Mouse (Mus musculus): Measurements from ENCODE around the gene Cab39l.

Gene Cab39l

DNA sequence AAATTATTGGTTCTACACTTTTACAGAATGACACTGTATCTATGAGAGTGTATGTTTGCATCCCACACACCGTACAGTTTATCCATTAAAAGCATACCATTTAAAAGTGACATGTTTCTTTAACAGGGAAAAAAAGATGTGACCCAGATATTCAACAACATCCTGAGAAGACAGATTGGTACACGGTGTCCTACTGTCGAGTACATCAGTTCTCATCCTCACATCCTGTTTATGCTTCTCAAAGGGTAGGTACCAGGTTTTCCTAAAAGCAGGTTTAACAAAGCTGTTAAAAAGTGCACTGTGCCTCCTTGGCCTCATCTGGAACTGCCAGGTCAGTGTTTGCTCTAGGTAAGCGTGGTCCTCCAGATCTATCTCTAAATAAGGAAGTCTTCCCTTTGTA is 65.4 kb downstream of the Cab39l start:
- DNase-seq = no peak

DNA sequence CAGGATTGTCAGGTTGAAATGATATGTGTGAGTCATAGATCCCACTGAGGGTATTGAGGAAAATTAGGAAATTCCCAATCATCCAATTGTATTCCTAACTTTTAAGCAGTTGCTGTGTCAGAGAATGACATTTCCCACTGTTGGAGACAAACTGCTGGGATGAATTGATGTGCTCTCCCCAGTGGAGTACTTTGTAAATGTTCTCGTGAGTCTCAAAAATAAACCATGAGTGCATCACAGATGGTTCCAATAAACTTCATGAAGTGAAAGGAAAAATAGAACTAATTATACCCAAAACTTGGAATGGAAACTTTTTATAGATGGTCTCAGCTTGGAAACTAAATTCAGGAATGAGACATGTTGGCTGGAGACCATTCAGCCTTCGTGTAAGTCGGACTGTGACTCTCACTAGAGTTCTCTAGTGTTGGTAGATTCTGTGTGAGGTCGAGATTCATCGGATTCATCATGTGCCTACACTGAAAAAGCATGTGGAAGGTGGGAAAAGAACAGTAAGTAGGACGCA is 73.2 kb downstream of the Cab39l start:
- DNase-seq = no peak

DNA sequence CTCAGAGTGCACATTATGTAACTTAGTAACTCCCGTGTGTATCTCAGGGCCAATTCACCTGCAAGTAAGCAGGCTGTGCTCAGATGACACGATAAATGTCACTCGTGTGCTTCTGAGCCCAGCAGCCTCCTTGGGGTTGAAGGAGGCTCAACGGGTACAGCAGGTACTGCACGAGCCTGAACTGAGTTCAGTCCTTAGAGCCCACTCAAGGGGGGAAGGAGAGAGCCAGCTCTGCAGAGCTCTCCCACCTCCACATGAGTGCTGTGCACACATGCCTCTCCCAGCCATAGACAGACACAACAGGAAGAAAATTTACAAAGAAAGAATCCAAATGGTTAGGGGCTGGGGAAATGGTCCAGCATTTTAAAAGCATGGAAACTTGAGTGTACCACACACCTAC is 85.1 kb downstream of the Cab39l start:
- DNase-seq = no peak

DNA sequence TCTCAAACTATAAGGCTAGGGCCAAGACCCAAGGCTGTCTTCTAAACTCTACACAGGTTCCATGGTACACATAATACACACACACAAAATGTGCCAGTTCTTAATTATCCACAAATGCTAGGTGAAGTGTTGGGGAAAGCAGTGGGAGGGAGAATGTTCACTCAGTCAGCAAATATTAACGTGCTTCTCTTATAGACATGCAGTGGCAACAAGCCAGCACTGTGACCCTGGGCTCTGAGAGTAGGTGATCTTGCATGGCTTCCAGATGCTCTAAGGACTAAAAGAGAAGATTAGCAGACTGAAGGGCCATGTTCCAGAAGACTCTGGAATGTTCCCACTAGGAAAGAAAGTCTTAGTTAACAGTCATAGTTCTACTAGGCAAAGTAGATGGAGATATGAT is 90.0 kb downstream of the Cab39l start:
- DNase-seq = no peak

DNA sequence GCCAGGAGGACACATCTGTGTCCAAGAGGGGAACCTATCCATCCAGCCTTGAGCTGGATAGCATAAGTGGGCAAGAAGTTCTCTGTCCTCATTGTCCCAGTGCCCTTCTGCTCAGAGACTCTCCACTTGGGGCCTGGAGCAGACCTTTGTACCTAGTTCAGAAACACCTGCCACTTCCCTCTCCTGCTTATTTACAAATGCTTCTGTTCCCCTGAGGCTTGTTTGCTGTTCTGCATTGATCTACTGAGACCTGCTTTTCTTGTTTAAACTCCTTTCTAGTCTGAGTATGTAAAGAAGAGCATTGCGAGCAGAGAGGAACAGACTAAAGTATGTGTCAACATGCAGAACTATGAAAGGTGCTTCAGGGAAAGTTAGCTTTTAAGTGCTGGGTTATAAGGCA is 92.2 kb downstream of the Cab39l start:
- no peak for DNase-seq

DNA sequence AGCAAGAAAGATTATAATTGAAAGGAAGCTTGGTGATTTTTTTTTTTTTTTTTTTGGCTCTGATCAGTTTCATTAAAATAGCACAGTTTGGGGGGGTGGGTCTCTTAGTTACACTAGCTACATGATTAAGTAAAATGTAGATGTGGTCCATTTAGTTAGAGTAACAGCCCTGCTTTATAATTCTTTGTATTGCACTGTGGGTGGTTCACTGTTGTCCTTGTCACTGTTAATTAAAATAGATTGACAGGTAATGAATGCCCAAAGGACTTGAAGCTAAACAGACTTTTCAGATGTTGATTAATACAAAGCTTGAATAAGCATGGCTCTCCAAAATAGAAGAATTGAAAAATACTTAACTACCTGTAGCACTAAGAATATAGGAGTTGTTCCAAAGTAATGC is 93.1 kb downstream of the Cab39l start:
- no peak for DNase-seq

DNA sequence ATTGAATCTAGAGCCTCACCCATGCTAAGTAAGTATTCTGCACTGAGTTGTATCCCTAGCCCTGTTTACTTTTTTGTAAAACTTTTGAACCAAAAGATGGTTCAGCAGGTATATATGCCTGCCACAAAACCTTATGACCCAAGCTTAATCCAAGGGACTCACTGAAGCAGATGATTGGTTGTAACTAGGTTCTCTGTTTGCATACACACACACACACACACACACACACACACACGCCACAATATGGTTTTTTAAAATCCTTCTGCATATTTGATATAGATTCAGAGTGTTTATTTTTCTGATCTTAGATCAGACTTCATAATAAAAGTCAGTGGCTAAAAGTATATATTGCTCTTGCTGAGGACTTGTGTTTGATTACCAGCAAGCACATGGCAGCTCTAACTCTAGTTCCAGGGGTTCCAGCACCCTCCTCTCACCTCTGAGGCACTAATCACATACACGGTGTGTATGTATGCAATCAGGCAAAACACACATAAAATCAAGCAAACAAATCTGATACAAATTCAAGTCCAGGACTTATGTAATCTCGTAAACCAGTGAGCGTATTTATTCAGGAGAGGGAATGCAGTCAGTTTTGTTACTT is 97.2 kb downstream of the Cab39l start:
- DNase-seq = no peak

DNA sequence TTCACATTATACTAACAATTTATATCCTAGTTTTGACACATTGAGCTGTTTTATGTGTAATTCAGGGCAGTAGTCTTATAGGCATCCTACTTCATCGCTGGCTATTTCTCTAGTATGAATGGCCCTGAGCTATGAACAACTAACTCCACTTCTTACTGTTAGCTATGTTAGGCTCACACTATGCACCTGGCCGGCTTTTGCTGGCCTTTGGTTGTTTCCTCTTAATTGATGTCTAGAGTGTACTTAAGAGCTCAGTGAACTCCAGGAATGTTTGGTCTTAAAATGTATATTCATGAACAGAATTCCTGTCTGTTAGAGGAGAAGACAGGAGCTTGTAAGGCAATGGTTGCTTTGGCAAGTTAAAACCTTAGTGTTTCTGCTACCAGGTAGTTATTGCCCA is 99.5 kb downstream of the Cab39l start:
- no peak for DNase-seq

DNA sequence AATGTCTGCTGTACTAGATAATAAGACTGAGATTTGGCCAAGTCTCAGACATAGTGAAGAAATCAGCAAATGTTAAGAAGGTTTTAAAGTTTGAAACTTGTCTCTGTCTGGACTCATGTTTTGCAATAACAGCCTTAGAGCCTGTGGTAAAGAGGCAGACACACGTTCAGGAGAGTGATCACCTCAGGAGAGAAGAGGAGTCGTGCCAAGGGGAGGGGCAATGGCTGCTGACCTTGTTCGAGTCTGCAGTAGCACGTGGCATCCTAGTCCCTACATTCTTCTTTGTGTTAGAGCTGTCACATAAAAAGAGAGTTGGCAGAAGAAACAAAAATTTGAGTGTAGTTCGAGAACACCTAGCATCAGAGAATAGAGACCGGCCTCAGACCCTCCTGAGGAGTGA is 100.0 kb downstream of the Cab39l start:
- DNase-seq = no peak

DNA sequence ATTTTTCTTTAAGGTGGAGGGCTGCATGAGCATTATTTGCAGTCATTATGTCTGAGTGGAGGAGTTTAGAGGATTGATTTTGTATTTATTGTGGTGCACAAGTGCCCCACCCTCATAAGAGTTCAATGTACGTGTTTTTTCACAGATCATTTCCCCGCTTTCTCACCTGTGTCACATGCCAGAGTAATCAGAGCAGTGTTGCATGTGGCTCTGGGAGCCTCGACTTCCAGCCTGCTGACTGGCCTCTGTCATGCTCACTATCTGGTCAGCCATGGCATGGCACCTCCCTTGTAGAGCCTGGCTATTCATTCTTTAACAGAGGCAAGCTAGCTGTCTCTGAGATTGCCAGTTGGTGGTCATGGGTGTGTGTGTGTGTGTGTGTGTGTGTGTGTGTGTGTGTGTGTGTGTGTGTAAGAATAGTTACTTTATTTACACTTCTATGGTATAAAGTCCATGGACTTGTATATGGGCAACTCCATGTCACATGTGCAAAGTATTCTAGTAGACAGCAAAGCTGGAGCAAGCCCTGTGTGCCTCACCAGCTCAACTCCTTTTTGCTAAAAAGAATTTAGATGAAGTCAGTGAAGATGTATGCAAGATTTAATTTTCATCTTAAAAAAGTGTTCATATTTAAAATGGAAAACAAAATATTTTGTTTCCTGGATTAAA is 102.5 kb downstream of the Cab39l start:
- DNase-seq = no peak

DNA sequence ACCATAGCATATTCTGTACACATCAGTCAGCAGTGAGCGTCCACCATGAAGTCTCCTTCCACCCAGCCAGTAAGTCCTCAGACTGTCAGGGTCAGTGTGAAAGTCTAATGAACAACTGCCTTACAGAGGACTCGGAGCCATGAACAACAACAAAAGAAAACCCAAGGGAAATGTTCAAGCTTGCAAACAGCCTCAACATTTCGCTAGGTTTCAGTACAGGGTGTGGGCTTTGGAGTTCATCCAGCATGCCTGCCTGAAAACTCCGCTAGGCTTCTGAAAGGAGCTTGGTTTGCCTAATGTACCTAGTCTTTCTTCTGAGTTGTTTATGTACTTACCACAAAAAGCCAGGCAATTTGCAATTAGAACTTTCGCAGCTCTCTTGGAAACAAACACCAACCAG is 103.2 kb downstream of the Cab39l start:
- no peak for DNase-seq

DNA sequence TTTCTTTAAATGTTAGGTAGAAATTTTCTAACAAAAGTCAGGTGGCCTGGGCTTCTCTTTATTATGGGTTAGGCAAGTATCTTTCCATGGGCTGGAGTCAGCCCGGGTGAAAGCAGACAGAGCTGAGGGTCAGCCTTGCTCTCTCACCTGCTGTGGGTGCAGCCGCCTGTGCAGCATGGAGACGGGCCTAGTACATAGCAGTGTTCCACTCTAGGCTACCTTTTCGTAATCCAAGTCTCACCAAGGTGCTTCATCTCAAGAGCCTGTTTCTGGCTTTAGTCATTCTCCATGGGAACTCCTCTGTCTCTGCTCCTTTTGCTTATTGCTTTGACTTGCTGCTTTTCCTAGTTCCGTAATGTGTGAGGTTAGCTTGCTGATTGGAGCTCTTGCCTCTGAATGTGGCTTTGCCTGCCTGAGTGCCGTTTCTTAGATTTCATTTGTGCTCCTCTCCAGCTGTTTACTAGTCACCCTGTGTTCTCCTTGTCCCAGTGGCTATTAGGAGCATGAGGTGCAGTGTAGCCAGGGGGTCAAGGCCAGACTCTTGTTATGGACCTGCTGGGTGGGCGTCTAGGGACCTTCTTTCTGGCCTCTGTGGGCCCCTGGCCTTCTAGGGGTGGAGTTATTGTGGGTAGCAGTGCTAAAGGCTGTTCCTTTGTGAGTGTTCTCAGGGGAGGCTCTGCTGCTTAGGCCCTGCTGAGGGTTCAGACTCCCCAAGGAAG is 105.5 kb downstream of the Cab39l start:
- no peak for DNase-seq

DNA sequence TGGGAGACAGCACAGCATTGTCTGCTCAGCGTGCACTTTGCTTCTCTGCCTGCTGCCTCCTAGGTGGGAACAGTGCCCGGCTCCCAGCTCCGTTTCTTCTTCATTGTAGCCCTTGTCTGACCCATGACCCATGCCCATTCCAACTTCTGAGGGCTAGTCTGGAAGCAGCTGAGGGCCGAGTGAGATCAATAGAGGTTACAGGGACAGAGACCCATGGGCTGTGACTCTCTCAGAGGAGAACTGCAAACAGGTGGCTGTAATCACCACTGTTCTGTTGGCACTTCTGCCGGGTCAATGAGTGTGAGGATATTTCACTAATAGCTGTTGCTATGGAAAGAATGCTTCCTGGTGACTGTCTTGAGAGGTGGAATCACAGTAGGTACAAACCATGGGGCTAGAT is 106.8 kb downstream of the Cab39l start:
- no peak for DNase-seq

DNA sequence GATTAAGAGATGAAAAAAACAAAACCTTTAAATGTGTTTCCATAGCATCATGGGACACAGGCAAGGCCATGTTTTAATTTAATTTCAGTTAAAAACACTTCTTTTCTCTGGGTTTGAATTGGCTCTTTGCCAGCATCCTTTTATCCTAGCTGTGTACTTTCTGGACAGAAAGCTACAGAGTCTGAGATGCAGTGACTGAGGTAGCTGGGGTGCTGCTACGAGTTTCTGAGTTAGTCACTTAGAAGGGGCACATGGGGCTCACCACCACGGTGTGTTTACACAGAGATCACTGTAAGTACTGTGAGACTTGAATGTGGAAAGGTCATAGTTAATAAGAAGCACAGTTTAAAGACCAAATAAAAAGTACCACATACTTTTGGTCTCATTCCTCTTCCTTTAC is 107.8 kb downstream of the Cab39l start:
- DNase-seq = no peak

DNA sequence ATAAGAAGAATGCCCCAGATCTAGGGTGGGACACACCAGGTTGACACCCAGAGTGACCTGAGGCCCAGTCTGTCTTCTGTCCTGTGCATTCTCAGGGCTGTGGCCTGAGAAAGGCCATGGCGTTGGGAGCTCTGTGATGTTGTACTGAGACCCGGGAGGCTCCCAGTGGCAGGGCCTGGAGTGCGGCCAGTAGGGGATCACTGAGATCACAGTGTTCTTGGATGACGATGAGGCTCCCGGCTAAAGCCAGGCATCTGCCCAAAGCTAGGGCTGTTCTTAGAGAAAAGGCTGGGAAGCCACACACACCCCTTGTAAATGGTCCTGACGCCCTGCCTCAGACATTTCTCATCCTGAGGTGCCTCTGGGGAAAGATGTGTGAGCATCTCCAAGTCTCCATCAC is 108.3 kb downstream of the Cab39l start:
- DNase-seq = no peak

DNA sequence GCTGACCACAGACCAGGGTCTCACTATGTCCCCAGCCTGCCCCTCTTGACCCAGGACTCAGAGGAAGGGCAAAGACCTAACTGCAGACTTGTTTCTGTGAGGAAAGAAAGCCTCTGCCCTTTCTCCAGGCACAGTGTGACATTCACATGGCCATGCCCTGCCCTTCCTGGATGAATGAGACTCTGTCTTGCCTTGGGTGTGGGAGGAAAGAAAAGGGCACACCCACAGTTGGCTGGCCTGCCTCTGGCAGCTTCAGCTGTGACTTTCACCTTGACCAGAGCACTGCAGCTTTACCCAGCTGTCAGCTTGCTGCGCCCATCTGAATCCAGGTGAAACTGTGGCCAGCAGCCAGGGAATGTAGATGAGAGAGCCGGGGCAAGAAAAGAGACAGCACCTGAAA is 110.1 kb downstream of the Cab39l start:
- no peak for DNase-seq

DNA sequence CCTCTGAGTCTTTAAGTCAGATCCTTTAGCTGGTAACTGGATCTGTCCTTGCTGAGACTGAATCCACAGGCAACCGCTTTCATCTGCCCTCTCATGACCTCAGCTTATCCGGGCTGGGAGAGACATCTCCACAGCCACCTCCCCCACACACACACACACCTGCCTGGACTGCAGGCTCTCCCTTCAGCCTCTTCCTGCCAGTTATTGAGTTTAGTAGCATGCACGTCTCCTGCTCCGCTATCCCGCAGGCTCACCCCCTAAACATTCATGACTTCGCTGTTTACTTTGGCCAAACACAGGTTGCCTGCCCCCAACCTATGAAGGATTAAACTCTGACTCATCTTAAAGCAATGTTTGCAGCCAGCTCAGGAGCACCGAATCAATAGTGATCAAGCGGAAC is 111.2 kb downstream of the Cab39l start:
- no peak for DNase-seq

DNA sequence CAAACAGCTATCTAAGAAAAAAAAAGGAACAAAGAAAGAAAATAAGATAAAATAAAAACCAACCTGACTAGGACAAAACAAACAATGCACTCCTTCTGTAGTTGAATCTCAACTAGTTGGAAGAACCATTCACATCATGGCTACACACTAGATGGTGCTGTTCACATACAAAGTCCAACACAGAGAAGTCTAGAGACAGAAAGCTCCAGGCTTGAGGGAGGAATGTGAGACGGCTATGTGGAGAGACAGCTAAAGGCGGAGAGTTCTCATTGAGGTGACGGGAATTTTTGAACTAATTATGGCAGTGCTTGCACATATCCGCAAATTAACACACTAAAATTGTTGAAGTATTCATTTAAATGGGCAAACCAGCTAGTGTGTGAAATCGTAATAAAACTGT is 113.3 kb downstream of the Cab39l start:
- DNase-seq = no peak

DNA sequence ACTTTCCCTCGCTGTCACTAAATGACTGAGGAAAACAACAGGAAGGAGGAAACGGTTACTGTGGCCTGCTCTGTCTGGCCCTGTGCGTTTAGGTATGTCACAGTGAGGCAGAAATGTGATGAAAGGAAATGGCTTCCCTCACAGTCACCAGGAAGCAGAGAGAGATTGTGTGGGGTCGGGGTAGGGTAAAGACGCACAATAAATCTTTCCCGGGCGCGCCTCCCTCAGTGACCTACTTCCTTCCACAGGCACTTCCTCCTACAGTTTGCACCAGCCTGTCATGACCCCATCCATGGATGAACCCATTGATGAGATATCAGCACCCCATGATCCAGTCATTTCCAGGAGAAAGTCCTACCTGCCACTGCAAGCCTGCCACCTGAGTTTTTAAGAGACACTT is 114.2 kb downstream of the Cab39l start:
- DNase-seq = no peak

DNA sequence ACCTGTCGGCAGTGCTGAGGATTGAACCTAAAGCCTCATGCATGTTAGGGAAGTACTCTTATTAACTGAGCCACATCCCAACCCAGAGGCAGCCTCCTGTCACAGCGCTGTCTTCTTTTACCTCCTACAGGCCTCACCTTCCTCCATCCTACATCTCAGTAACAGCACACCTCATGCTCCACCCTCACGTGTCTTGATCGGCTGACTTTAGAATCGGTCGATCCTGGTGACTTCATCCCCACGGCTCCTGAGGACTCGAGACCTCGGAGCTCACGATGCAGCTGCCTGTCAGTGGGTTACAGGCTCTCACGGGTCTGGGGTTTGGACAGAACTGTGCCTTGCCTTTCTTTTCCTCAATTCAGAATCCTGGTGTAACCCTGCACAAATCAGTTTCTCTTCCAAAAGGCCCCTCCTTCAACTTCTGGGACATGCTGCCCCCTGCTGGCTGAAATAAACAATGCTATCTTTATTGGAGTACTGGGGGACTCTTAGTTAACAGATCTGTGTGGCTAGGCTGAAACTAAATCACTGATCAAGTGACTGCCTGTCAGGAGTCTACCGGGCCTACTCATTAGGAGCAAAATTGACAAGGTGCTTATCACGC is 115.3 kb downstream of the Cab39l start:
- peak; percentile 72 for DNase-seq

DNA sequence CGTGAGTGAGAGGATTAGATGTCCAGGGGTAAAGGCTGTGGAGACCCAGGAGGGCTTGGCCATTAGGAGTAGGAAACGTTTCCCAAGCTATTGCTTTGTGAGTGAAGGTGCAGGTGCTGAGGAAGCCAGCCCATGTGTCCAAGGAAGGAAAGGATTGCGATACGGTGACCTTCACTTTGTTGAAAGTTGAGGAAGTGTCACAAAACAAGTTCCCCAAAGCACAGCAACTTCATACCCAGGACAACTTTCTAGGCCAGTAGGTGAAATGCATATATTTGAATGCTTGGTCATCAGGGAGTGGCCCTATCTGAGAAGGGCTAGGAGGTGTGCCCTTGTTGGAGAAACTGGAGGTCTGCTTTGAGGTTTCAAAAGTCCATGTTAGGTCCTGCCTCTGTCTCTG is 116.3 kb downstream of the Cab39l start:
- DNase-seq = no peak

DNA sequence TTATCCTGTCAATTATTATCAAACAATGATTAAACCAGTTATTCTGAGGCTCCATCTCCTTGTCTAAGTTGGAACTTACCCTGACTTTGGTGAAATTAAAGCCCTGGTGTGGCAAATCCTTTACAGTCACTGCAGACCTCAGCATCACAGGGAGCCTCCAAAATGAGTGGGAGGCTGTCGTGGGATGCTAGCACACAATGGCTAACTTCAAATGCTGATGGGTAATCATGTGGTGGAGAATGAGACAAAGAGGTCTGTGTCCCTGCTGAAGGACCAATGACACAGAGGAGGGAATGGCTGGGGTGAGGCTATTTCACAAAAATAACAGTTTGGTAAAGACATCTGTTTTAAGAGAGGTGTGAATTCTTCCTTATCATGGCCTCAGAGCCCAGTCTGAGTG is 117.1 kb downstream of the Cab39l start:
- DNase-seq = no peak

DNA sequence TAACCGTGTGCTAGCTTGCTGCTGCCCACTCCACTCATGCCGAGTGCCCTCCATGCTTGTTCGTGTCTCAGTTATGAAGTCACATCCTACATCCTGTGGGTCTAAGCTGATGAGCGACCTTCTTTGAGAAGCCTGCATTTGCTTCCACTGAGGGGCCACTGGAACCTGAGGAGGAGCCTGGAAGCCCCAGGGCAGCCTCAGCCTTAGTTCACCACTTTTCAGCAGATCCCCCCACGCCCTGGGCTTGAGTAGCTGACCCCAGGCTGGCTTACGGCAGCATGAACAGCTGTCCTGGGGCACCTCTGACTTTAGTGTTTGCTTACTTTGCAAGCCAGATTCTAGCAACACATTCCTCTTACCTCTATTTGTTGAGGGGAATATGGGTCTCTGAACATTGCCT is 126.0 kb downstream of the Cab39l start:
- DNase-seq = no peak

DNA sequence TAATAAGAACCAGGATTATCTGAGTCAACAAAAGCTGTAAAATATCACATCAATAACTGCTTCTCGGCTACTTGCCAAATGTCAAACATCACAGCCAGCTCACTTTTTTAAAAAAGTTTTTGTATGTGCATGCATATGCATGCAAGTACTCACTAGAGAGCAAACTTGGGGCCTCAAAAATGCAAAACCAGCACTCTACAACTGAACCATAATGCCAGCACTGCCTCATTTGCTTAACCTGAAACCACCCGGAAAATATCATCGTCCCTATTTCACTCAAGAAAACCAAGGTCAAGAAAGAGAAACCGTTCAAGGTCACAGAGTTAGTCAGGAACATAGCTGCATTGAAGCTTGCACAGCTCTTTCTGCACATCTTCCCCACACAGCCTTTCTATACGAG is 135.6 kb downstream of the Cab39l start:
- no peak for DNase-seq
